Mouse (Mus musculus) induced T-regulatory cell, adult 2 months (primary cell): ENCODE measurements around the gene Gm47289.

Experiments
- DNase-seq: peaks from one replicate; pipeline ENCODE4 v3.0.0-alpha.2; 2012; ENCODE audit warnings: low read depth

Gm47289 gene

GRCm38 (mm10) chr9:119158861-119159260 lies at the start of gene Gm47289:
Gene Gm47289, plus strand, starts transcription at chr9:119159161.
- no peak for DNase-seq

- DNase-seq: no peak
These were observed 49.1 kb upstream of the Gm47289 start for GRCm38 (mm10) chr9:119109685-119110353.

- DNase-seq: no peak
These were observed 48.3 kb upstream of the Gm47289 start for GRCm38 (mm10) chr9:119110640-119111039.

GRCm38 (mm10) chr9:119114911-119115310 lies 44.0 kb upstream of the Gm47289 start:
- no peak for DNase-seq

- DNase-seq: no peak
These were observed 39.4 kb upstream of the Gm47289 start for GRCm38 (mm10) chr9:119119409-119120167.

GRCm38 (mm10) chr9:119120168-119120560 lies 38.8 kb upstream of the Gm47289 start:
- no peak for DNase-seq

GRCm38 (mm10) chr9:119122596-119123369 lies 36.2 kb upstream of the Gm47289 start:
- no peak for DNase-seq

GRCm38 (mm10) chr9:119128436-119129181 lies 30.4 kb upstream of the Gm47289 start:
- no peak for DNase-seq

- no peak for DNase-seq
These were observed 28.3 kb upstream of the Gm47289 start for GRCm38 (mm10) chr9:119130692-119131091.

- no peak for DNase-seq
These were observed 20.1 kb upstream of the Gm47289 start for GRCm38 (mm10) chr9:119138836-119139235.

GRCm38 (mm10) chr9:119142066-119142465 lies 16.9 kb upstream of the Gm47289 start:
- DNase-seq: no peak

GRCm38 (mm10) chr9:119143372-119143771 lies 15.6 kb upstream of the Gm47289 start:
- DNase-seq: no peak

GRCm38 (mm10) chr9:119144696-119145095 lies 14.3 kb upstream of the Gm47289 start:
- DNase-seq: no peak

GRCm38 (mm10) chr9:119145137-119145536 lies 13.8 kb upstream of the Gm47289 start:
- no peak for DNase-seq

- no peak for DNase-seq
These were observed 13.3 kb upstream of the Gm47289 start for GRCm38 (mm10) chr9:119145638-119146037.

- DNase-seq: no peak
These were observed 12.7 kb upstream of the Gm47289 start for GRCm38 (mm10) chr9:119146098-119146770.

- DNase-seq: peak; percentile 38
These were observed 9.4 kb upstream of the Gm47289 start for GRCm38 (mm10) chr9:119149601-119150000.

- DNase-seq: no peak
These were observed 7.2 kb upstream of the Gm47289 start for GRCm38 (mm10) chr9:119151751-119152150.

- no peak for DNase-seq
These were observed 3.5 kb upstream of the Gm47289 start for GRCm38 (mm10) chr9:119155416-119155815.

GRCm38 (mm10) chr9:119155826-119156225 lies 3.1 kb upstream of the Gm47289 start:
- DNase-seq: no peak
